Mouse (Mus musculus) spleen, embryonic (tissue): ENCODE measurements around the gene Jpt1.

Source experiments
- CTCF ChIA-PET: fragments of 350-600 bp; sonication (Branson Sonifier 250); formaldehyde crosslinking; loops from one replicate; lab custom pipeline; 2022; lab: Charles Lee

Gene Jpt1

DNA sequence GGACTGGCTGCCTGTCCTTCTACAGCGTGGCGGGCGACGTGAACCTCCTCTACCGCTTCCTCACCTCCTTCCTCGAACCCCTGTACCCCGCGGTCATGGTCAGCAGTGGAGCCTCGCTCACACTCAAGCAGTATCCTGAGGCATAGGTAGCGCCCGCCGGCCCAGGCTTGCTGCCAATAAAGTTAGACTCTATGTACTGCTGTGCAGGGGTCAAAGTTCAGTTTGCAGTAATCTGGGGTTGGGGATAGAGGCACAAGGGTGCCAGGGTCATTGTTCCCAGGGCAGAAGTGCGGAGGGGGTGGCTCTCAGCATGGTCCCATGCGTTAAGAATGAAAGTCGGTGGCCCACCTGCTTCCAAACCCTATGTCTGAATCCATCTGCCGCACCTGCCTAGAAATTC is 66.1 kb downstream of the Jpt1 start:
- CTCF ChIA-PET: interaction anchor here (0.7 kb wide), 1 partner anchor 1538 kb away, joined by 3 read pairs; no protein-coding TSS in a partner anchor
